Mouse (Mus musculus) forebrain, postnatal 0 days (tissue): ENCODE measurements at regions not wholly inside any gene's neighbourhood (a gene's known extent, or its start where the extent isn't known, plus 50 kb on each side); places are given as distances from the start of the nearest gene placed in this dataset.

ENCODE experiments used
- ATAC-seq: fragments of 200-750 bp; cut with Nextera tagmentation; 2 replicates; pipeline ENCODE4 v1.8.0; 2017; ENCODE audit warnings: mild to moderate bottlenecking, moderate library complexity
- DNase-seq: peaks from one replicate; pipeline ENCODE4 v3.0.0-alpha.2; 2015
- H3K27ac ChIP-seq: fragments of 300-500 bp; sonication (generic); 2 replicates; pipeline ENCODE4 v1.5.1; 2014; ENCODE audit warnings: low read depth, mild to moderate bottlenecking, antibody characterized with exemption, low read length, moderate library complexity, mixed read lengths
- H3K27me3 ChIP-seq: fragments of 300-500 bp; sonication (generic); 2 replicates; pipeline ENCODE4 v1.6.1; 2014; ENCODE audit warnings: mild to moderate bottlenecking, low read length, mixed read lengths; ENCODE audit not compliant: insufficient read depth
- H3K36me3 ChIP-seq: fragments of 300-500 bp; sonication (generic); 2 replicates; pipeline ENCODE4 v1.6.1; 2014; ENCODE audit warnings: mild to moderate bottlenecking, moderate library complexity; ENCODE audit not compliant: insufficient read depth
- H3K4me1 ChIP-seq: fragments of 300-500 bp; sonication (generic); 2 replicates; pipeline ENCODE4 v1.6.1; 2014; ENCODE audit warnings: antibody characterized with exemption; ENCODE audit not compliant: insufficient read depth
- H3K4me2 ChIP-seq: fragments of 300-500 bp; sonication (generic); 2 replicates; pipeline ENCODE4 v1.6.1; 2014; ENCODE audit warnings: low read depth, mild to moderate bottlenecking, moderate library complexity
- H3K4me3 ChIP-seq: fragments of 300-500 bp; sonication (generic); 2 replicates; pipeline ENCODE4 v1.5.1; 2014; ENCODE audit warnings: low read depth, low read length, mixed read lengths
- H3K9ac ChIP-seq: fragments of 300-500 bp; sonication (generic); 2 replicates; pipeline ENCODE4 v1.6.1; 2014; ENCODE audit warnings: mild to moderate bottlenecking
- H3K9me3 ChIP-seq: fragments of 300-500 bp; sonication (generic); 2 replicates; pipeline ENCODE4 v1.6.1; 2016; ENCODE audit warnings: low read length
- CTCF ChIP-seq: sonication (generic); IDR thresholded peaks from 2 replicates; pipeline ENCODE4 v1.5.1; 2016; ENCODE audit warnings: antibody characterized with exemption, control low read depth, low read depth
- WGBS: fragments of 180-500 bp; shearing (Covaris S2); extraction: QIAGEN DNeasy Blood & Tissue Kit; methylation state at CpG from one replicate; pipeline ENCODE4 v1.1.7; 2014; 5-methylcytosine and 5-hydroxymethylcytosine counted together

DNA sequence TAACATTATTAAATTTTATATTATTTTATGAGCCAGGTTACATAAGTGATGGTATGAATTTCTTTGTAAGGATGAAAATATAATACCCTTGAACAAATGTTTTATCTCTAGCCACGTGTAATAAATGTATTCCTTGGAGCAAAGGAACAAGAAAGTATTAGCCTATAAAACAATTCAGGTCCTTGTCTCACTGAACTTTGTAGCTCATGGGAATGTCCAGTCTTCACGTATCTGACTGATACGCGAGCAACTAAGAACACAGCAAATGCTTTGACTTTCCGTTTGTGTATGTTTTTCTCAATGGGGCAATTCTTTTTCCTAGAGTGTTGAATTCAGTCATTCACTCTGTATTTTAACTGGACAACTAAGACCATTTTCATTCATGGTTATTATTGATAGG, 216.9 kb upstream of the Mettl25 start:
- no peak overlapping the region for H3K27ac ChIP-seq
- no peaks in the 10 kb centered on the region for H3K27me3 ChIP-seq
- 89% methylated on average over 5 of the region's 5 CpGs for WGBS
- H3K36me3 ChIP-seq, result no peaks in the 10 kb centered on the region
- H3K9ac ChIP-seq, result no peak overlapping the region
- ATAC-seq (no peak), DNase-seq (no peak)
- no peaks in the 10 kb centered on the region for H3K9me3 ChIP-seq
- no peak for TF ChIP-seq CTCF
- no peaks in the 10 kb centered on the region for H3K4me1 ChIP-seq
- no peak overlapping the region for H3K4me2 ChIP-seq
- no peak overlapping the region for H3K4me3 ChIP-seq

- TF ChIP-seq CTCF, result no peak
- Histone ChIP-seq H3K4me3 (no peak overlapping the region), H3K4me2 (no peak overlapping the region), H3K4me1 (no peaks in the 10 kb centered on the region), H3K9me3 (no peaks in the 10 kb centered on the region), H3K9ac (no peak overlapping the region), H3K36me3 (no peaks in the 10 kb centered on the region), H3K27ac (no peak overlapping the region), H3K27me3 (no peaks in the 10 kb centered on the region)
- no peak for DNase-seq
- no peak for ATAC-seq
- WGBS, result 78% methylated on average over 1 of the region's 1 CpGs
Measured at GRCm38 (mm10) chr10:106038497-106038896, 197.3 kb upstream of the Mettl25 start.

DNA sequence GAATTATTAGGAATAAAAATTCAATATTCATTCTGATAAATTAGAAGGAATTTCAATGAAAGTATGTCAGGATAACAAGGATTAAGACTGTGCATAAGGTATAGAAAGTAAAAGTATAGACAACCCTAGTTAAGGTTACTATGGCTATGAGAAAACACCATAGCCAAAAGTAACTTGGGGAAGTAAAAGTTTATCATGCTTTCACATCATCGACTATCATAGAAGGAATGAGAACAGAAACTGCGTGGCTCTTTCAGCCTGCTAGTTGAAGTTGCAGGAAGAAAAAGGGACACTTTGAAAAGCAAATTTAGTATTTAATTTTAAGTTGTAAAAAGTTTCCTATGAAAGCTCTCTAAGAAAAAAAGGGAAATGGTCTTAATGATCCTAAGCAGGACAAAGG, 196.9 kb upstream of the Mettl25 start:
- no peaks in the 10 kb centered on the region for H3K36me3 ChIP-seq
- no peak overlapping the region for H3K4me2 ChIP-seq
- no peak overlapping the region for H3K4me3 ChIP-seq
- no peaks in the 10 kb centered on the region for H3K27me3 ChIP-seq
- DNase-seq (no peak), ATAC-seq (no peak)
- H3K9ac ChIP-seq, result no peak overlapping the region
- H3K27ac ChIP-seq, result no peak overlapping the region
- H3K9me3 ChIP-seq, result no peaks in the 10 kb centered on the region
- no peaks in the 10 kb centered on the region for H3K4me1 ChIP-seq
- no peak for TF ChIP-seq CTCF
- WGBS, result 90% methylated on average over 2 of the region's 2 CpGs

- 67% methylated on average over 4 of the region's 4 CpGs for WGBS
- no peak overlapping the region for H3K9ac ChIP-seq
Measured at GRCm38 (mm10) chr10:106033416-106033815, 192.2 kb upstream of the Mettl25 start.

GRCm38 (mm10) chr10:106024648-106025047, 183.5 kb upstream of the Mettl25 start:
- Histone ChIP-seq H3K4me3 (no peak overlapping the region), H3K9me3 (no peaks in the 10 kb centered on the region), H3K9ac (no peak overlapping the region), H3K27ac (no peak overlapping the region), H3K27me3 (no peaks in the 10 kb centered on the region), H3K36me3 (no peaks in the 10 kb centered on the region), H3K4me2 (no peak overlapping the region), H3K4me1 (no peaks in the 10 kb centered on the region)
- TF ChIP-seq CTCF, result no peak
- 47% methylated on average over 1 of the region's 1 CpGs for WGBS
- DNase-seq, result no peak
- ATAC-seq, result no peak

More at GRCm38 (mm10) chr10:106033416-106033815, 192.2 kb upstream of the Mettl25 start:
- no peak overlapping the region for H3K27ac ChIP-seq
- no peaks in the 10 kb centered on the region for H3K27me3 ChIP-seq
- TF ChIP-seq CTCF, result no peak
- DNase-seq (no peak), ATAC-seq (no peak)
- no peaks in the 10 kb centered on the region for H3K9me3 ChIP-seq
- no peak overlapping the region for H3K4me3 ChIP-seq
- no peaks in the 10 kb centered on the region for H3K36me3 ChIP-seq
- H3K4me2 ChIP-seq, result no peak overlapping the region
- H3K4me1 ChIP-seq, result no peaks in the 10 kb centered on the region

DNA sequence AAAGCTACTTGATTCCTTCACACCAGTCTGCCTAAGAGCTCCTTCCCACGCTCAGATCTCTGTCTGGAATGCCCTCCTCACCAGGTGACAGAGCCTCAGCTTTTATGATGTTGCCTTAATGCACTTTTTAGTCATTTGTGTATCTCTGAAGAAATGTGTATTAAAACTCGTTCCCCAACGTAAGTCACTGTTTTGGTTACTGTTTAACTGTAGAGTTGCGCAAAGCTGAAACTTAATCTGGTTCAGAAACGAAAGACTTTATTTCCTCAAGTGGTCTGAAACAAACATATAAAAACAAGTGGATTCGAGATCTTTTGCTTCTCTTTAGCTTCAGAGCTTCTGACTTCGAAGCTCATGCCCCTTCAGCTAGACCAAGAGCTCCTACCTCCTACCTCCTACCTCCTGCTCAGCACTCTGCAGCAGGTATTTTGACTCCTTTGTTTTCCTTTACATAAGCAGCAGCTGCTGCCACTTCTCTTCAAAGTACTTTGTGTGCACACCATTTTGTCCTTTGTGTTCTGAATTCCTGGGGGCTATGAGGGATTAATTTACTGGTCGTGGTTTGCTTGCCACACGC, 182.5 kb upstream of the Mettl25 start:
- no peak for TF ChIP-seq CTCF
- no peak for DNase-seq
- Histone ChIP-seq H3K27me3 (no peaks in the 10 kb centered on the region), H3K27ac (no peak overlapping the region), H3K4me1 (no peaks in the 10 kb centered on the region), H3K36me3 (no peaks in the 10 kb centered on the region), H3K4me3 (no peak overlapping the region), H3K9me3 (no peaks in the 10 kb centered on the region), H3K4me2 (no peak overlapping the region), H3K9ac (no peak overlapping the region)
- 50% methylated on average over 9 of the region's 9 CpGs for WGBS
- no peak for ATAC-seq

DNA sequence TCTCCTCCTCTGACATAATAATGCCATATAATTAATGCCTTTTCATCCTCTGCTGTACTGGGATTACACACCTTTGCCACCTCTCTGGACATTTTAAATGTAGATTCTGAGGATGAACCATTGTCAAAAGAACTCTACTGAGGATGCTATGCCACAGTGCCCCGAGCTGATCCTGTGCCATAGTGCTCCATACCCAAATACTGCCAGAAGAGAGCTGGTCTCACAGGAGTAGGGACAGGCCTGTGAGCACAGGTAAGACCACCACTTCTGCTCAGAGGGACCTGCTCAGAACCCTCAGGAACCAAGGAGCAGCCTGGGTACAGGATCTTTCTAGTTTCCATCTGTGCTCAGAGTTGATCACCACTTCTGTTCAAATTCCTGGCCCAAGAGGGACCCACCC, 174.8 kb upstream of the Mettl25 start:
- no peaks in the 10 kb centered on the region for H3K36me3 ChIP-seq
- no peaks in the 10 kb centered on the region for H3K4me1 ChIP-seq
- H3K9me3 ChIP-seq, result no peaks in the 10 kb centered on the region
- no peak overlapping the region for H3K9ac ChIP-seq
- no peak overlapping the region for H3K4me3 ChIP-seq
- no peak for TF ChIP-seq CTCF
- no peaks in the 10 kb centered on the region for H3K27me3 ChIP-seq
- no peak overlapping the region for H3K27ac ChIP-seq
- no peak for ATAC-seq
- DNase-seq, result no peak
- no peak overlapping the region for H3K4me2 ChIP-seq
- 78% methylated on average over 1 of the region's 1 CpGs for WGBS

GRCm38 (mm10) chr10:106015436-106015835, 174.3 kb upstream of the Mettl25 start:
- Histone ChIP-seq H3K36me3 (no peaks in the 10 kb centered on the region), H3K9ac (no peak overlapping the region), H3K27ac (no peak overlapping the region), H3K4me3 (no peak overlapping the region), H3K27me3 (no peaks in the 10 kb centered on the region), H3K4me1 (no peaks in the 10 kb centered on the region), H3K4me2 (no peak overlapping the region), H3K9me3 (no peaks in the 10 kb centered on the region)
- no peak for DNase-seq
- no peak for TF ChIP-seq CTCF
- ATAC-seq, result no peak
- WGBS, result 80% methylated on average over 1 of the region's 1 CpGs
